Mouse (Mus musculus): ENCODE measurements around the gene Palld.

The Palld gene

DNA sequence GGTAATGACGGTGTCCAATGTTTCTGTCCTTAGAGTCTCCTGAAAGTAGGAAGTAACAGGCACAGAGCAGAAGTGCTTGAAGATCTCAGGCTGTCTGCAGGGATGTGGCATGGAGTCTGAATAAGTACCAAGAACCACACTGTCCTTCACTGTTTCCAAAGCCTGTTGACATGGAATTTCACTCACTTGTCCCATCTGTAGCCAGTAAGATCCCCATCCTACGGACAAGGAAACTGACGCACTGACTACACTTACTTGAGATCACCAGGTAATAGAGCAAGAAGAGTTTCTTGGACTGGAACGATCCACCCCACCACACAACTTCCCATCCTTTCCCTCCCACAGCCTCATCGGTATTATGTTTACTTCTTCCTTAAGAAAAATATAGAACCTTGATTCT lies 128.3 kb downstream of the Palld start:
- no peak for DNase-seq (ENCODE audit: low spot score)

DNA sequence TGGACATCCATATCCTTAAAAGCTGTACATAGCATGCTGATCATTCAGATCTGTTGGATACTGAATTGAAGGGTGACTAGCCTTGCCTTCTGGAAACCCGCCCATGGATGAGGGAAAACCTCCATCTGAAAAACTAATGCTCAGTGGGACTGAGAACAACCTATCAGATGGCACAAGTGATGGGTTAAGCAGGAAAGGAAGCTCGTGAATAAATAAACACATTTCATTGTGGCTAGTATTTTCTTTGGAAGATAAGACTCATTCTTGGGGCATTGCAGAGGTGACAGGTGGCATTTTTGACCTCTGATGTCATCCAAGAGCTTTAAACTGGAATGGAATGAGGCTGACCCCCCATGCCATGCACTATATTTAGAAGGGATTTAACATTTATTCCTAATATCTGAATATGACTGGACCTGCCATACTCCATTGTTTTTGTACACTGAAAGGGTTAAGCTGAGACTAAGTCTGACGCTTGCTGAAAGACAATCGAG lies 128.8 kb downstream of the Palld start:
- no peak for DNase-seq (ENCODE audit: low spot score)

DNA sequence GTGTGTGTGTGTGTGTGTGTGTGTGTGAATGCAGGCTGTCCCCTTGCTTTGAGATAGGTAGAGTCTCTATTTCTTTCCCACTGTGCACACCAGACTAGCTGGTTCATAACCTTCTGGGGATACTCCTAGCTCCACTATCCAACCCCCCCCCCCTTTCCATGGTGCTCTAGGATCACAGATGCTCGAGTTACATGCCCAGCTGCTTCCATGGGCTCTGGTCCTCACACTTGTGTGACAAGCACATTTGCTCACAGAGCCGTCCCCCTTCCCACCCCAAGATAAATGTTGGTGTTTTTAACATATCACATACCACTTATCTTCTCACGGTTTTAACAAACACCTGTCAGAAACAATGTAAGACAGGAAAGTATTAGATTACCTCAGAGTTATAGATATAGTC lies 131.2 kb downstream of the Palld start:
- DNase-seq (ENCODE audit: low spot score), result no peak

DNA sequence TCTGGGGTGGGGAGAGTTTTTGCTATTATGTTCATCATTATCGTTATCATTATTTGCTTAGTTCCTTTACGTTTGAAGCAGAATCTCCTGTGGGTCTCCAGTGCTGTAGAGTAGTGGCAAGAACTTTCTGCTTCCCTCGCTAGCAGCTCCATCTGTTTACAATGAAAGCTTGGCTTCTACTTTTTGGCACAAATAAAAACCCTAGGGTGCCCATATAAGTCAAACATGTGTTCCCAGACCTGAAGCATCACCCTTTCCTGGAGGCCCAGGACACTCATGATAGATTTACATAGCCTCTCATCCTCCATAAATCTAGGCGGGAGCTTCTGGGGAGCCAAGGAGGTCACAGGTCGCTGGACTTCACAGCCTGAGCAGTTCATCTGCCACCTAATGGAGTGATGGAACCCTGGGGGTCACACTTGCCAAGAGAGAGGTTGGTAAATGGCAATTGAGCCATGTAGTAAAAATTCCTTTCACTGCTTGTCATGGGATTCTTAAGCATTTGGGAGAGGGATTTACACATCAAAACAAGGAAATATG lies 133.1 kb downstream of the Palld start:
- no peak for DNase-seq (ENCODE audit: low spot score)

DNA sequence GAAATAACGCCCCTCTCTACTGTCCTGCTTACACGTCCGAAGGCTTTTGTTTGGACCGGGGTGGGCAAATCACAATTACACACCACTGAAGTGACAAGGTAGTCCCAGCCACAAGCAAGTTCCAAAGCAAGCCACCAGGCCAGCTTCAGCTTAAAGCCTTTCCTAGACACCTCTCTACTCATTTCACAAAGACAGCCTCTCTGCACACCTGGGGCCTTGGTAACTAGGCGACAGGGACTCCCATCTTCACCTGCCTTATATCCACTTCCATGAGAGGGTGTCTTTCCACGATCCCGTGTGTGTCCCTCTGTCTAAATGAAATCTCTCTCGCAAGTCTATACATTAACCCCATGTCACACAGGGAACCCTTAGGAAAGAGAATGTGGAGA lies 142.3 kb downstream of the Palld start:
- DNase-seq (ENCODE audit: low spot score), result no peak

DNA sequence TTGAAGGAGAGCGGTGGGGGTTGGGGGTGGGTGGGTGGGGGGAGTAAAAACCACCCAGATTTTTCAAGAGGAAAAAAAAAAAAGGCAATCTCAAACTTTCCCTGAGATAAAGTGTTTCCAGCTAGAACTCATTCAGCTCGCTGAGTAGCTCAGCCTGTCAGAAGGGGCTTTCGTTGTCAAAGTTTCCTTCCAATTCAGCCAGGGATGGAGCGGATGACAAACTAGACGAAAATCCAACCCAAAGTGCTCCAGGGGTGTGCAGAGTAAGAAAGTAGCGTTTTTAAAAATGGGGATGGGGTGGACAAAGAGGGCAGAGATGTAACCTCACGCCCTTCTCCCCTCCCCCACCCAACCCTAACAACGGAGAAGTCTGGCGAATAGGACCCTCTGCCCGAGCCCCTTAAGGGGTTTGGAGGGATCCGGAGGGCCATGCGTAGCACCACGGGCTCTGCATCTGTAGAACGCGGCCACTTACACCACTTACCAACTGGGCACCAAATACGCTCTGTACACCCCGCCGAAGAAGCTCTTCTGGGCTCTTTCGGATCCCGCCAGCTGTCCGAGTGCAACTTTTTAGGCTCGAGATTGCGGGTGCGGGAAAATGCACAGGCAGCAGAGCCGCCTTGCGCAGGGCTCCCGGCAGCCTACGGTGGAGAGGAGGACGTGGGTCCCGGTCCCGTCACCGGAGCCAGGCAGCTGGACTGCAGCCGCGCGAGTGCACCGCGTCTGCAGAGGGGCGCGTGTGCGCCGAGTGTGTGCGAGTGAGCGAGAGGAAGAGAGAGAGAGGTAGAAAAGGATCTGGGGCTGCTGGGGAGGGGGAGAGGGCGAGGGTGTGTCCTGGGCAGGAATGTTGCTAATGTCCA lies 142.9 kb downstream of the Palld start:
- peak; percentile 8 for DNase-seq (ENCODE audit: low spot score)

DNA sequence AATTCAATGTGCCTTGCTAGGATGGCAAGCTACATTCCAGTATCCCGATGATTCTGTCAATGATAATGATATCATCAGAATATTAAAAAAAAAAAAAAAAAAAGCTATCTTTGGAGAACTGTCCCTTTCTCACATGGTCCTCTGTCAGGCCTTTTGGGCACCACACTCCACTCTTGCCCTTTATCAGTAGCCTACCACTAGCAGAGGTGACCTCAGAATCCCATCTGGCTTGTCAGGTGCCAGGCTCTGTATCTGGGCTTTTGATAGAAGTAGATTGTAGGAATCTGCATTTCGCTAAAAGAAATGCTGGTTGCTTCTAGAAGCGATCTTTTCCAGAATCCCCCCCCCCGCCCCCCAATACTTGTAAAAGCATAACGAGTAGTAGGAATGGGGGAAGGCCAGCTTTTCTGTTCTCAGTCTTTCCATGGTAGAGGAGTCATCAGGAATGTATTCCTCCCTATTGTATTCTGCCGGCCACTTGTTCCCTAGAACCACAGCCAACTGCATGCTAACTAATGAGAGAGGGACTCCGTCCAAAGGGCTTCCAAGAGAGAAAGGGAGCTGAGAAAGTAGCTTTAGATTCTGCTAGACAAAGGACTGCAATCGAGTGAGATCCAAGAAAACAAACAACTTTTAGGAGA lies 143.7 kb downstream of the Palld start:
- DNase-seq (ENCODE audit: low spot score), result no peak

DNA sequence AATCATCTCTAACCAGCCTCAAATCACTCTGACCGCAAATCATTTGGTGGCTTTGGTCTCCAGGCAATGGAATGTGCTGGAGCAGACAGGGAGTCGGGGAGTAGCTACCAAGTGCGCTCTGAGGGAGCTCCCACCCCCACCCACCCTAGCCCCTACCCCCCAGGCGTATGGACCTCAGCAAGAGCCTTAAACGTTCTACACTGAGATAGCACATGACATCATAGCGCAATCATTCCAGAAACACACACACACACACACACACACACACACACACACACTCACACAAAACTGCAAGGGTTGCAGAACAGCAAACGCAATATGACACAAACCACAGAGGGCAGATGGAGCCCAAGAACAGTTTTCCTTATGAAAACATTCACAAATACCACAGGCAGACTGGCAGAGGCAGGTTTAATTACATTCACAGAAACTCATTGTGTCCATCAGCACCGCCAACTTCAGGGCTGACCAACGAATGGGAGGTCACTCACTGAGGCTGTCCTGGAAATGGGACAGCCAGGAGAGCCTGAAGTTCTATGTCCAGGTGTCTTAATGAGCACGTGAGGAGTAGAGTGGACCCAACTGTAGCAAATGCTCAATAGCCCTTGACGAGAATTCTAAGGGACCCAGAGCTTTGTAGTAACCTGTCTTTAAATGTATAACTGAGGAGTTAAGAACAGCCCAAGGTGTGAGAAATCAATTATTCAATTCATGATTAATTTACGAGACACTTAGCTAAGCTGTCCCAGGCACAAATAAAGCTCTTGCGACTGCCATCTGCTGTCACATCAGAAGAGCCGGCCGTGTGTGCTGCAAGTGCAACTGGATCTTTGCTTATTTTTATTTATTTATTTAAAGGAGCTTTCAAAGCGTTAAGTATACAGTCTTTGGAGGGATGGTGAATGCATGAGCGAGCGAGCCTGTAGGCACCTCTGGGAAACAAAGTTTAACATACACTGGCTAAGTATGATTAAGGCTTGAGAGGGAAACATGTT lies 145.2 kb downstream of the Palld start:
- no peak for DNase-seq (ENCODE audit: low spot score)

DNA sequence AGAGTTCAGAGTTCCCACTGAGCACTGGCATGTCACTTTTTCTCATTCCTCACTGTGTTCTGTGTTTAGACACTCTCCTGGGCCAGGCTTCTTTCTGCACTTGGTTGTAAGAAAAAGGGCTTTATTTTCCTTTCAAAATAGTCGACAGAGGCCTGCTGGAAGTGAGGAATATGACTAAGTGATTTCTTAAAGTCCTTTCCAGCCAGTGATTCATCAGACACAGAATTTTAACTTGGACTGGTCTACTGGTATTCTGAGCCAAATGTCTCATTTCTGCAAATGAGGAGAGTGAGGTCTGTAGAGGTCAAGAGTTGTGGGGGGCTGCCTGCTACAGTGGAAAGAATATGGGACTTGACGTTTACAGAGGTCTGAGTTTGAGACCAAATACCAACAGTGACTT lies 147.3 kb downstream of the Palld start:
- DNase-seq (ENCODE audit: low spot score), result no peak

DNA sequence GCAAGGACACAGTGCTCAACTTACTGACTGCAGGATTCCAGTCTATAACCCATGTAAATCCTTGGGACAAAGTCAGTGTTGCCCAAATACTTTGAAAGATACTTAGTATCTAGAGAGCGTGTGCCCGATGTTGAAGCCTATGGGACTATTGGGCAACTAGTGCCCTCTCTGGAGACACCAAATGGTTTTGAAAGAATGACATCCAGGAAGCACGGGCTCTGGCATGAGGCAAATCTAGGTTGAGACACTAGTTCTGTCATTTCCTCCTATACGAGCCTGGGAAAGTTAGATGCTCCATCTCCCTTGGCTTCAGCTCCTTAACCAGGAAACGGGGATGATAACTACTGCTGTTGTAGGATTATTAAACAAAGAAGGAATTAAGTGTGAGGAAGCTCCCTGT lies 155.4 kb downstream of the Palld start:
- no peak for DNase-seq (ENCODE audit: low spot score)

DNA sequence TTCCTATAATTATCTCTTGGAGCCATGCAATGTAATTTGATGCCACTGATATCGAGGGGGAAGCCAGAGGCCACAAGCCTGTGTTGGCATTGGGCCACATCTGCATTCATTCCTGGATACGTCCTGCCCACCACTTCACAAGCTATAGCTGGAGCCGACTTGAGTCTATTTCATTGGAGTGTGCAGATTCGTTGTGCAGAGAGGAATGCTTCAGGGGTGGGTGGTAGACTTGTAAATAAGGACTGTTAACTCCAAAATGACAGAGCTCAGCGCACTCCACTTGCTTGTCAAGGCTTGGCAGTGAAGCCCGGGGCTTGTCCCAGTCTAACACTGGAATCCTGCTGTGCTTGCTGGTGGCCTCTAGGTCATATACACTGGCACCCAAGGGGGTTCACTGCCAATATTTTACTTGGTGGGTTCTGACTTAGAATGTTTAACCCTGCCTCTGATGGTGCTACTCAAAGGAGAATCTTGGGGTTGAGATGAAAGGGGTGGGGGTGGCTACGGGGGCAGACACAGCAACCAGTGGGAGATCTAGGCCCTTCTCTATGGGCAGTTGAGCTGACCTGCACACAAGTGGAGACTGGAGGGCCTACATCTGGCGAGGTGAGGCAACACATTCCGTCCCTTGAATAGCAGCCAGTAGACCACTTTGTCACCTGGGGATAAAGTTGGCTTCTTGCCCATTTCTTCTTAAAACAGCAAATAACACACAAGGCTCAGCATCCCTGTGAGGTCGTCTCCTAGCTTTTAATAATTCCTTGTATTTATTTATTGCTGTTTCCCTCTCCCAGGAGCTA lies 157.1 kb downstream of the Palld start:
- DNase-seq (ENCODE audit: low spot score), result no peak

DNA sequence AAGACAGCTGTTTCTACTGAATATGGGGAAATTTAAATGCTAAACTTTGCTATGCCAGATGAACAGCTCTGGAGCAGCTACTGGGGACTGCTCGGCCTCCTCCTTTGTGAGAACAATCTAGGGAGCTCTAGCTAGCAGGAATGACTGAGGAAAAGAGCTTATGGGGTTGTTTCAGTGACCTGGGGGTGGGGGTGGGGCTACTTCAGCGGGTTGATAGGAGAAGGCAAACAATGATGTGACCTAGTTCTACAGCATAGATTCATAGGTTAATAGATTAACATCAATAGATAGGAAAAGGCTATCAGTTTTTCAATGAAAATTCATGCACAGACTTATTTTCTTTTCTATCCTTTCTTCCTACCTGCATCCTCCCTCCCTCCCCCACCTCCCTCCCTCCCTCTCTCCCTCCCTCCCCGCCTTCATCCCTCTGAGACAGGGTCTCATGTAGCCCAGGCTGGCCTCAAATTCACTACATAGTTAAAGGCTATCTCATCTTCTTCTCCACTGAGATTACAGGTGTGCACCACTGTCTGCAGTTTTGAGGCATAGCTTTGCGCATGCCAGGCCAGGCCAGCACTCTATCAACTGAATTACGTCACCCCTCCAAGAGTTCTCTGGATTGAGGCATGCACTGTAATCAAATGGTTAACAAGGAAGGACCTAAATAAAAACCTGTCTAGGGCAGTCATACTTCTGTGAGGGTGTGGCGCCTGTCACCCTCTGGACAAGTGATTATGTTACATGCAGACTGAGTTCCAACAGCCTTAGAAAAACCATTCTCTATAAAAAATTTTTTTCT lies 158.5 kb downstream of the Palld start:
- DNase-seq (ENCODE audit: low spot score), result no peak

DNA sequence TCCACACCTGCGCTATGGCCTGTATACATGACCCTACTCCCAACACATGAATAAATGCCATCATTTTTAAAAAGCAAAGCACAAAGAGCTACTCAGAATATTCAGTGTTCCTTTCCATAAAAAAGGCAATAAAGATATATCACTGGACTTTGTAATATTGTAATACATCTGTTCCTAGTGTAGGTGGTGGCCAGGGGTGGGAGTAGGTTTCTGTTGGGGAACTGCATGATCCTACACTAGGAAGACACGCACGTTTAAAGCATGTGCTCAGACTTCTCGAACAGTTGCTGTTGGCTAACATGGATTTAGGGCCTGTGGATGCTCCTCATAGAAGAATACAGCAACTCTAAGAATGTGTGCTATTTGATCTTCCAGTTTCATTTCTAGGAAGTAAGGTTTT lies 165.0 kb downstream of the Palld start:
- no peak for DNase-seq (ENCODE audit: low spot score)

DNA sequence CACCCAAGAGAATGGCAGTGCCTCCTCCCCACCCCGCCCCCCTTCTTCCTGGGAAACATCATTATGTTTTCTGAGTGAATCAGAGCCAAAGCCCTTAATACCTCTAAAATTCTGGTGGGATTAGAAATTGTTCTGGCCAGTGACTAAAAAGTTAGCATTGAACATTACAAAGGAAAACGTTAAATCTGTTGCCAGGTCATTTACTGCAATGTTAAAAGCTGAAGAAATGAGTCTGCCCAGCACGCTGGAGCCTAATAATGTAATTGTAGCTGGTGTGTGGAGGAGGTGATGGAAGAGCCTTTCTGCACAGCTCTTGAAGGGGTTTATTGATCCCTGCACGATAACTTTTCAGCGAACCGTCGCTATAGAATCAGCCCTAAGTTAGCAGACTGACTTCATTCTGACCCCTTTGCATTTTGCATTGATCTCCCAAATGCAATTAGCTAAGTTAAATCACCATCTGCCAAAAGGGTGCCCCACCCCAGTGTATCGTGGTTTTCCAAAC lies 165.7 kb downstream of the Palld start:
- no peak for DNase-seq (ENCODE audit: low spot score)

DNA sequence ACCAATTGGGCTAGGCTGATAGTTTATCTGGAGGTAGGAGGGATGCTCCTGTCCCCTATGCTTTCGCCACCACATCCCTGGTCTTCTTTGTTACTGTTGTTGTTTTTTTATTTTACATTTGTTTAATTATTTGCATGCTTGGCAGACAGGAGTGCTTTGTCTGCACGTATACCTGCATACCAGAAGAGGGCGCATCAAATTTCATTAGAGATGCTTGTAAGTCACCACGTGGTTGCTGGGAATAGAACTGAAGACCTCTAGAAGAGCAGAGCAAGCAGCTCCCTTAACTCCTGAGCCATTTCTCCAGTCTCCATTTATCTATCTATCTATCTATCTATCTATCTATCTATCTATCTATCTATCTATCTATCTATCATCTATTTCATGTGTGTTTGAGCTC lies 166.4 kb downstream of the Palld start:
- DNase-seq (ENCODE audit: low spot score), result no peak

DNA sequence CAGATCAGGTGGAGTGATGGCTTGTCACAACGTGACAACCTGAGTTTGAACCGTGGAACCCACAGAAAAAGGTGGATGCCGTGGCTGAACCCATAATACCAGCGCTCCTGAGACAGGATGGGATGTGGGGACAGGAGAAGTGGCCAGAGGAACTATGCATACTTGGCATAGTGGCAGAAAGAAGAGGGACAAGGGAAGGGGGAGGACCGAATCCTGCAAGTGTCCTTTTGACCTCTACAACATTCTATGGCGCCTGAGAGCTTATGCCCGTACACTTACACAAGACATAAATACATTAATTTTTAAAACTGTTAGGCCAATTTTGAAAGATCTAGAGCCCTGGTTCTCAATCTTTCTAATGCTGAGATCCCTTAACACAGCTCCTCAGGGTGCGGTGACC lies 168.3 kb downstream of the Palld start:
- DNase-seq (ENCODE audit: low spot score), result no peak

DNA sequence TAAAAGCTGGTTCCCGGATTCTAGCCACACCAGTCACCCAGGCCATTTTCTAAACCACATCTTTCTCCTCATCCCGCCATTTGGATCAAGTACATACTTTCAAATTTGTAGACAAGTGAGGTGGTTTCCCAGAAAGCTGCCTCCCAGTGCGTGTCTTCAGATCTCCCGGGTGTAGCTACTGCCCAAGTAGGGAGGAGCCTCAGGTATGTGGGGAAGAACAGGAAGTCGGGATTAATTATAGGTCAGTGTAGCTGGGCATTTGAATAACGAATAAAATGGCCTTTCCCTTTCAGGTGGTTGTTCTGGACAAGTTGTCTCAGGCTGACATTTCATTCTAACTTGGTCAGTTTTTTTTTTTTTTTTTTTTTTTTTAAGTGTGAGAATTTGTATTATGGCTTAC lies 170.3 kb downstream of the Palld start:
- no peak for DNase-seq (ENCODE audit: low spot score)

DNA sequence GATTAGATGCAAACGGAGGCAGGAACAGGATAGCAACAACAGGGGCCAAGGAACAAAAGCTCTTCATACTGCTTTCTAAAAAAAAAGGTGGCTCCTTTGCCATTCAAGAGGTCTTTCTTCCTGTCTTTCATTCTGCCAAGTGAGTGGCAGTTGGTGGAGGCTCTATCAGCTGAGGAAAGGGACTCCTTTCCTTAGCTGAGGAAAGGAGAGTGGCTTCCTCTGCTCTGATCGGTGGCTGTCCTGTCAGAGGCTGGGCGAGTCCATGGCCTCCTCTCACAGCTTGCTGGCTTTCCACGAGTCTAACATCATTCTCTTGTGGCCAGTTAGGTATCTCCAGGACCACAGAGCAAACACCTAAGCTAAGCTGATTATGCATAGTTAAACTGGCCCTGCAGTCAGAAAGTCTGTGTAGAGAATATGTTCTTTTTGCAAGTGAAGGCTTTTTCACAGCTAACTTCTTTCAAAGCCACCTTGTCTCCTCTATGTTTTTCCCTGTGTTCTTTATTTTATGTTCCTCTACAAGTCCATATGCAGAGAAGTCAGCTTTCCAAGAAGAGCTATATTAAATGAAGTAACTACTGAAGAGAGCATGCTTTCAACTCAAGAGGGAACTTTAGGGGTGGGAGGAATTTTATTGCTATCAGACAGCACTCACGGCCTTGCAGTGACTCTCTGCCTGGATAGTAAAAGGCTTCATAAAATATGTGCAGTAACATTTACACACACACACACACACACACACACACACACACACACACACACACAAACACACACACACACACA lies 171.0 kb downstream of the Palld start:
- DNase-seq (ENCODE audit: low spot score), result no peak

DNA sequence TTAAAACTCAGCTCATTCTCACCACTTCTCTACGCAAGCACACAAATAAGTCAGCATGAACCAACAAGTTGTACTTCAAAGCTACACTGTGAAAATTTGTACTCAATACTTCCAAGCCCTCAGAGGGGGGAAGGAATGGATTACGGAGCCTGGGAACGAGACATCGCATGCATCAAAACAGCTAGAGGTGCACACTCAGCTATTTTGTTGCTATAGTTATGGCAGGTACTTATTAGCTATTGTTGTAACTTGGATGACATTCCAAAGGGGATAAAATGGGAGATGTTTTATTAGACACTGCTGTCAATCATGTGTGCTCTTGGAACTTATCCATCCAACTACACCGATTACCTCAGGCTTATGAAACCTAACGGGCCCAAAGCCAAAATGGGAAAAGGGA lies 171.8 kb downstream of the Palld start:
- no peak for DNase-seq (ENCODE audit: low spot score)
